Mouse (Mus musculus): ENCODE results near the gene Sys1. TPM values are rescaled to one million over a fixed set of nuclear protein-coding genes. Genes with fewer than 3 reads are reported as not detected.

Sys1 gene
- polyA plus RNA-seq, 1 experiment from 2014 or later: 65.2 TPM

DNA sequence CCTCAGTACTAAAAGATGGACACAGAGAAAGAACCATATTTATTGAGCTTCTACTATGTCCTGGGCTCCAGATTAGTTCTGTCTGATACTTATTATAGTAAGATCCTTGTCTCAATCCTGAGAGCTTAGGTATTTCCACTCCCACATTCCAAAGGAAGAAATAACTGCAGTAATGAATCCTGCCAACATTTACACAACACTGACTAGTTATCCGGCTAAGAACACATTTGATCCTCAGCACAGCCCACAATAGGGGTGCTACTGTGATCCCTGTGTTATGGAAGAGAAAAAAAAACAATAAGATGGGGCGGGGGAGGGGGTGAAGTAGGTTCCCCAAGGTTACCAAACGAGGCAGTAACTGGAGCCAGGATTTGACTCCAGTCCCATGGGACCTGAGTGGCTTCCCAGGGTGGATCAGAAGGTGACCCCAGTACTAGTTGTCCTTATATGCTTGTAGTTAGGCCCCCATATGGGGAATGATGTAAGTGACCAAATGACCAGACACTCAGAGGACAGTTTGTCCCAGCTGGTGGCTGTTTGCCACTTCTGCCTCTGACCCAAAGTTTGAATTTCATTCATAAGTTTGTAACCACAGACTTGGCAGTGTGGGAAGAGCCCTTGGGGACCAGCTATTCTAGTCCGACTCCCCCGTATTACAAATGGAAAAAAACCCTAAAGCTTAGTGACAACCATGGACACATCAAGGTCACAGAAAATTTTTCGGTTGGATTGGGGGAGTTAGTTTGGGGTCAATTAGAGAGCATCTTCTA, 1.2 kb upstream of the Sys1 start:
- H3K36me3 ChIP-seq: no peaks in the 10 kb centered on the region
- no peak overlapping the region for H3K9ac ChIP-seq
- no peaks in the 10 kb centered on the region for H3K27me3 ChIP-seq
- H3K9me3 ChIP-seq: no peaks in the 10 kb centered on the region
- no peak for ATAC-seq (ENCODE audit: low FRiP score, low read depth)
- no peak overlapping the region for H3K27ac ChIP-seq
- no peak overlapping the region for H3K4me2 ChIP-seq (replicated peaks)
- WGBS: 69% methylated on average over 6 of the region's 6 CpGs
- H3K4me3 ChIP-seq: no peak overlapping the region
- peaks cover 32% of the 10 kb centered on the region for H3K4me1 ChIP-seq

DNA sequence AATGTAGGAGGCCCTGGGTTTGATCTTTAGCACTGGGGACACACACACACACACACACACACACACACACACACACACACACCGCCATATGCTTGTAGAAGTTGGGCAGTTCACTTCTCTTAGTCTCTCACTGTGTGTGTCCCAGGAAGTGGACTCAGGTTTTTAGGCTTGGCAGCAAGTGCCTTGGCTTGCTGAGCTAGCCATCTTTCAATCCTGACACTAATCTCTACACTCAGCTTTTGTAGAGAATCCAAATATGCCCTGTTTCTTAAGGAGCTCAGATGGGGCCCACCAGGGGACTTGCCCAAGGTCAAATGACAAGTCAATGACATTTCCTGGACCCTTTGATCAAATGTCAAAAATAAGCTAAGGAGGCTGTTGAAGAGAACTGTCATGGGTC, 351 bp upstream of the Sys1 start:
- Histone ChIP-seq H3K27ac (no peak overlapping the region), H3K4me2 (replicated peaks) (peak overlapping the region; percentile 47; the same call in 1 of the 2 replicates)
- ATAC-seq (ENCODE audit: low FRiP score, low read depth): no peak

DNA sequence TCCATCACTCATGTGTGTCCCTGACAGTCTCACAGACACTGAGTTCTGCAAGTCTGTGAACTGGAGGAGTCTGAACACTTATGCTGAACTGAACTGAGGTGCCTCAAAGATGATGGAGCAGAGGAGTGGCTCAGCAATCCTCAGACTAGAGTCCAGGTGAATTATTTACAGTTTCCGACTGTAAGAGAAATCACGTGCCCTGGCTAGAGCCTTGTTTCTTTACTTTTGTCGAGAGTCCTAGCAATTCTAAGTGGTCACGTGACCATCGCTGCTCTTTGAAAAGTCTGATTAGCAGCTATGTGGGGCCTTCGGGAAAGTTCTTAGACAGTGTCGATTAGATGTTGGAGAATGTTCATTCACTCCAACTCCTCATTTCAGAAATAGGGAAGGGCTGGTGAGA, 1.2 kb downstream of the Sys1 start:
- ATAC-seq (ENCODE audit: low FRiP score, low read depth): no peak
- no peak overlapping the region for H3K4me2 ChIP-seq (replicated peaks)
- H3K9ac ChIP-seq: no peak overlapping the region
- peaks cover 31% of the 10 kb centered on the region for H3K4me1 ChIP-seq
- whole genome bisulfite sequencing: 72% methylated on average over 7 of the region's 7 CpGs
- no peak overlapping the region; the same call in 1 of the 2 replicates for H3K27ac ChIP-seq
- no peaks in the 10 kb centered on the region for H3K9me3 ChIP-seq
- H3K36me3 ChIP-seq: peaks cover under 1% of the 10 kb centered on the region; the same call in 1 of the 2 replicates
- no peaks in the 10 kb centered on the region for H3K27me3 ChIP-seq
- H3K4me3 ChIP-seq: no peak overlapping the region

More for the DNA sequence above, 351 bp upstream of the Sys1 start:
- WGBS: 78% methylated on average over 1 of the region's 1 CpGs
- Histone ChIP-seq H3K36me3 (no peaks in the 10 kb centered on the region), H3K4me1 (peaks cover 32% of the 10 kb centered on the region), H3K9me3 (no peaks in the 10 kb centered on the region), H3K27me3 (no peaks in the 10 kb centered on the region), H3K9ac (peak overlapping the region; percentile 55), H3K4me3 (no peak overlapping the region)

DNA sequence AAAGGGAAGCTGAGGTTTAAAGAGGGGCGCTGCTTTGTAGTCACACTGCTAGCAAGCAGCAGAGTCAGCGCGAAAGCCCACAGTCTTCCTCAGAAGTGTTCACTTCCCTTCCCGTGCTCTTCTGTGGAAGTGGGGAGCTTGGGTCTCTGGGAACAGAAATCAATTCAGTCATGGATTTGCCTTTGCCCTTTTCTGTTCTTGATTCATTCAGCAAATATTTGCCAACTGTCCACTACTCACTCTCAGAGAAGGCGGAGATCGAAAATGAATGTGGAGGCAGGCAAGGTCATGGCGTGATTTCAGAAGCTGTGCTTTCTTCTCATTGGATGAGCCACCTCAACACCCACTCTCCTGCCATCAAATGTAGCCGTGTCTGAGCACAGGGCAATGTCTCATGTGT, 1.8 kb downstream of the Sys1 start:
- no peak for ATAC-seq (ENCODE audit: low FRiP score, low read depth)
- Histone ChIP-seq H3K9me3 (no peaks in the 10 kb centered on the region), H3K9ac (no peak overlapping the region), H3K4me2 (replicated peaks) (no peak overlapping the region), H3K27me3 (no peaks in the 10 kb centered on the region), H3K36me3 (peaks cover 6% of the 10 kb centered on the region; the same call in 1 of the 2 replicates), H3K4me1 (peaks cover 29% of the 10 kb centered on the region), H3K27ac (no peak overlapping the region), H3K4me3 (no peak overlapping the region)
- 88% methylated on average over 8 of the region's 8 CpGs for WGBS

DNA sequence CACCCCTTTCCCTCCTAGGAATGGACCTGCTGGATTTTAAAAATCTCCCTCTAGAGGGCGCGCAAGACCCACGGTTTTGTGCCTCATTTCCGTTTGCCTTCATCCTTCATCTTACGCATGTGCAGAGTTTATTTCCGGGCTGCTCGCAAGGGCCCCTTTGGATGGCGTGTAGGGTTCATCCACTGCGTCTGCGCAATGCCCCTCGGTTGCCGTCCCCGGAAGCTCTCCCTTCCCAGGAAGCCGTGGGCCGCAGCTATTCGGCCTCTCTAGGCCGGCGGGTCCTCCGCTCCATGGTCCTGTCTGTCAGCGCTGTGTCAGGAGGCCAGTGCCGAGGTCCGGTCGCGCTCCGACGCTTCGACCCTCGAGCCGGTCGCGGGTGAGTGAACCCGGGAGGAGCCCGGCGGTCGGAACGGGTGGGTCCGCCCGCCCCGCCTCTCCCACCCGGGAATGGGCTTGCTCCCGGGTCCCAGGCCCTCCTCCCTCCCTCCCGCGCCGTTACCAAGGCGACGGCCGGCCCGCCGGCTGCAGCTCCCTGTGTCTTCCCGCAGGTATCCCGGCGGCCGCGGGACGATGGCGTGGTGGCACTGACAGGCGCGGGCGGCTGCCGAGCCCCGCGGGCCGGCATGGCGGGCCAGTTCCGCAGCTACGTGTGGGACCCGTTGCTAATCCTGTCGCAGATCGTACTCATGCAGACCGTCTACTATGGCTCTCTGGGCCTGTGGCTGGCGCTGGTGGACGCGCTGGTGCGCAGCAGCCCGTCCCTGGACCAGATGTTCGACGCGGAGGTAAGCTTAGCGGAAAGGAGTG, 4.2 kb downstream of the Sys1 start, which contains the start of gene Gm20458:
Gene Gm20458 (plus strand): TSS at position 223 of the 807 bp plus-strand sequence.
- under 1% methylated on average over 78 of the region's 79 CpGs for WGBS
- peak within 1 kb of the TSS; percentile 75 for H3K4me3 ChIP-seq

DNA sequence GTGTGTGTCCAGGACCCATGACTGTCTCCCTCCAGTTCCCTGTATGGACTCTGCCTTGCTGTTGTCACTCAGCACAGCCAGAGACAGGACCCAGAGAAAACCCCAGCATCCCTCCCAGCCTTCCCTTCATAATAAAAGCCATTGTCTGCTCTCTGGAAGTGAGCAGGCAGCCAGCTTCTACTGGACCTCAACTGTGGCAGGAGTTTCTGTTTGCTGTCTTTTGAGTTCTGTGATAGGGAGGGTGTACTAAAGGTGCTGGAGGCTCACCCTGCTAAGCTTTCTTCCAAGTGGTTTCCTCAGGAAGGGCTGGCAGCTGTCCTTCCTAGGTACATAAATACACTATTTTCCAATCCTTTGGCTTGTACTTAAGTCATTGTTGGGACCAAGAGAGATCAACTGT, 8.4 kb downstream of the Sys1 start:
- H3K4me2 ChIP-seq (replicated peaks): no peak overlapping the region
- no peaks in the 10 kb centered on the region for H3K27me3 ChIP-seq
- H3K4me3 ChIP-seq: no peak overlapping the region
- no peaks in the 10 kb centered on the region for H3K9me3 ChIP-seq
- no peak for ATAC-seq (ENCODE audit: low FRiP score, low read depth)
- no peak overlapping the region for H3K9ac ChIP-seq
- peaks cover 14% of the 10 kb centered on the region for H3K4me1 ChIP-seq
- H3K27ac ChIP-seq: no peak overlapping the region
- H3K36me3 ChIP-seq: peaks cover 52% of the 10 kb centered on the region

More for the DNA sequence above, 4.2 kb downstream of the Sys1 start, which contains the start of gene Gm20458:
- peak within 1 kb of the TSS; percentile 61; the same call in 1 of the 2 replicates for H3K27ac ChIP-seq
- peak within 1 kb of the TSS; percentile 77 for H3K9ac ChIP-seq
- H3K4me2 ChIP-seq (replicated peaks): peak within 1 kb of the TSS; percentile 86
- peaks cover 31% of the 10 kb centered on the region for H3K36me3 ChIP-seq
- peak; percentile 99 for ATAC-seq (ENCODE audit: low FRiP score, low read depth)
- H3K9me3 ChIP-seq: no peaks in the 10 kb centered on the region
- H3K27me3 ChIP-seq: no peaks in the 10 kb centered on the region
- peaks cover 23% of the 10 kb centered on the region for H3K4me1 ChIP-seq

DNA sequence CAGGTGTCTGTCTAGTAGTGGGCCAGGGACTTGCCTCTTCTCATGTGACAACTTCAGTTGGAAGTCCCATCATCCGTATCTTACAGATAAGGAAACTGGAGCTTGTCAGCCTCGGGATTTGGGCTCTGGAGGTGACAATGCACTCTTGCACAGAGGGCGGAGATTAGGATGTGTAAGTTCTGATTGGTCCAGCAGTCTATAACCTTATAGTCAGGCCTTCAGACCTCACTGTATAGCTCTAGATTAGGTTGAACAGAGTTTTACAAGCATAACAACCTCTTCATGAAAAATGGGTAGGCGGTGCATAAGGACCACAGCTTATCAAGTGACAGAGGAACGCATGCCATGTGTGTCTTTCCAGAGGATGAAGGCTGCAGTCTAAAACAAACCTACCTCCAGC, 10.0 kb downstream of the Sys1 start:
- ATAC-seq (ENCODE audit: low FRiP score, low read depth): no peak
- H3K36me3 ChIP-seq: peaks cover 54% of the 10 kb centered on the region
- WGBS: 80% methylated on average over 5 of the region's 5 CpGs
- H3K9ac ChIP-seq: no peak overlapping the region
- H3K4me2 ChIP-seq (replicated peaks): no peak overlapping the region
- no peaks in the 10 kb centered on the region for H3K9me3 ChIP-seq
- peaks cover 12% of the 10 kb centered on the region for H3K4me1 ChIP-seq
- H3K4me3 ChIP-seq: no peak overlapping the region
- no peaks in the 10 kb centered on the region for H3K27me3 ChIP-seq
- H3K27ac ChIP-seq: no peak overlapping the region

DNA sequence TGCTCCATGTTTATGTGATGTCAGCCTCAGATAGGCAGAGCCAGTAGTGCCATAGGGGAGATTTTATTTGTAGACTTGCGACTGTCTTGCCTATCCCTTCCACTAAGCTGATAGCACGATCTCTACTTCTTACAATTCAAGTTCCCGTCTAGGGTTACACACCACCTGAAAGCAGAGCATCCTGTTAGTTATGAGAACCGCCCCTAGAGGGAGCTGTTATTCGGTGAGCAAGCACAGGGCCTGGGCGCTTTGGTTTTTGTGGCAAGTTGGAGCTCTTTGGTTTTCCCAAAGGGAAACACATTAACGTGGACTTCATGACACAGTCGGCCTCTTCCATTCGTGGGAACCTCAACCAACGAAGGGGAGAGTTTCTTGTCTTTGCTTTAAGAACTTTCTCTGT, 13.5 kb downstream of the Sys1 start:
- Histone ChIP-seq H3K4me3 (no peak overlapping the region), H3K4me1 (no peaks in the 10 kb centered on the region), H3K36me3 (peaks cover 47% of the 10 kb centered on the region), H3K9me3 (no peaks in the 10 kb centered on the region), H3K4me2 (replicated peaks) (no peak overlapping the region), H3K27me3 (no peaks in the 10 kb centered on the region), H3K27ac (no peak overlapping the region), H3K9ac (no peak overlapping the region)
- no peak for ATAC-seq (ENCODE audit: low FRiP score, low read depth)
- 25% methylated on average over 10 of the region's 10 CpGs for WGBS

DNA sequence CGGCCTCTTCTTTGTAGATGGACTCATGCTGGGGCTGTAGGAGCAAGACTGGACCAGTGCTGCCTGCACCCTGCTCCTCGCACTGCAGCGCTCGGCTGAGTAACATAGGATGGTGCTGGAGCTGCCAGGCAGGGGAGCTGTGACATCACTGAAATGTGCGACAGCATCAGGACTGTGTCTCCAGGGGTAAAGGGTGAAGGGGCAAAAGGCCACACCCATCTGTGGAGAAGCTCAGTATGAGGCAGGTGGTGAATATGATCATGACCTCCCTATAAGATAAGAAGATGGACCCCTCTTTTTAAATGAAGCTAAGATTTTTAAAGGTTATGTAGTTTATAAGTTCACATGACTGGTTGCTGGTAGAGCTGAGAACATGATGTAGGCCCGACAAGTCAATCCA, 16.9 kb downstream of the Sys1 start, which contains the start of gene Trp53tg5:
Gene Trp53tg5 (minus strand): TSS at position 101 of the 400 bp plus-strand sequence.
- Histone ChIP-seq H3K27ac (no peak within 1 kb of the TSS), H3K4me1 (no peaks in the 10 kb centered on the region), H3K27me3 (no peaks in the 10 kb centered on the region), H3K9me3 (no peaks in the 10 kb centered on the region), H3K36me3 (peaks cover 24% of the 10 kb centered on the region), H3K4me3 (no peak within 1 kb of the TSS), H3K9ac (no peak within 1 kb of the TSS), H3K4me2 (replicated peaks) (no peak within 1 kb of the TSS)
- WGBS: 86% methylated on average over 6 of the region's 6 CpGs
- no peak for ATAC-seq (ENCODE audit: low FRiP score, low read depth)

DNA sequence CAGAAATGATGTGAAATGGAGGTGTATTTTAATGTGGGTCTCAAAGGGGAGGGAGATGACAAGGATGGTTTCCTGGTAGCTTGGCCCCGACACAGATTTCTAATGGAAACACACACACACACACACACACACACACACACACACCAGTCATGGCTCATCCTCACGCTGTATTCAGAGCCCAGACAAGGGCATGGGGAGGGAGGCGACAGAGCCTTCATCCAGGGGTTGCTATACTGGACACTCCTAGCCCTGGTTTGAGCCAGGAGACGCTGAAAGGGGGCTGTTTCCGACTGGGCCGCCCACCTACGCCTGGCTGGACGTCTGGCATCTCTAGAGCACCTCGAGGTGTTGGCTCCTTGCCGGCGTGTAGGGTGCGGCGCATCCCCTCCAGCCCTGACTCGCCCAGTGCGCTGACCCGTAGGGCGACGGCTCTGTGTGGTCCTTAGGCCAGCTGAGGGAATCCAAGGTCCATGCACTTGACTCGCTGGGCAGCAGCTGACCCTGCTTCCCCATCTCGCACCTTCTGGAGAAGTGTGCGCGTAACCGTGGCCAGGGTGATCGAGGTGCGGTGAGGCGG, 29.0 kb downstream of the Sys1 start, which contains the start of gene Dbndd2:
Gene Dbndd2 (plus strand): TSS at position 426 of the 577 bp plus-strand sequence.
- peaks cover 53% of the 10 kb centered on the region for H3K27me3 ChIP-seq
- no peaks in the 10 kb centered on the region for H3K9me3 ChIP-seq
- peak within 1 kb of the TSS; percentile 100 for H3K4me2 ChIP-seq (replicated peaks)
- WGBS: under 1% methylated on average over 25 of the region's 26 CpGs
- peak within 1 kb of the TSS; percentile 78 for H3K9ac ChIP-seq
- H3K27ac ChIP-seq: no peak within 1 kb of the TSS
- H3K36me3 ChIP-seq: peaks cover 5% of the 10 kb centered on the region
- H3K4me3 ChIP-seq: peak within 1 kb of the TSS; percentile 75
- peaks cover 15% of the 10 kb centered on the region for H3K4me1 ChIP-seq
- ATAC-seq (ENCODE audit: low FRiP score, low read depth): 0 out of 2 replicates have a peak, but pooled peaks have one; percentile 26

DNA sequence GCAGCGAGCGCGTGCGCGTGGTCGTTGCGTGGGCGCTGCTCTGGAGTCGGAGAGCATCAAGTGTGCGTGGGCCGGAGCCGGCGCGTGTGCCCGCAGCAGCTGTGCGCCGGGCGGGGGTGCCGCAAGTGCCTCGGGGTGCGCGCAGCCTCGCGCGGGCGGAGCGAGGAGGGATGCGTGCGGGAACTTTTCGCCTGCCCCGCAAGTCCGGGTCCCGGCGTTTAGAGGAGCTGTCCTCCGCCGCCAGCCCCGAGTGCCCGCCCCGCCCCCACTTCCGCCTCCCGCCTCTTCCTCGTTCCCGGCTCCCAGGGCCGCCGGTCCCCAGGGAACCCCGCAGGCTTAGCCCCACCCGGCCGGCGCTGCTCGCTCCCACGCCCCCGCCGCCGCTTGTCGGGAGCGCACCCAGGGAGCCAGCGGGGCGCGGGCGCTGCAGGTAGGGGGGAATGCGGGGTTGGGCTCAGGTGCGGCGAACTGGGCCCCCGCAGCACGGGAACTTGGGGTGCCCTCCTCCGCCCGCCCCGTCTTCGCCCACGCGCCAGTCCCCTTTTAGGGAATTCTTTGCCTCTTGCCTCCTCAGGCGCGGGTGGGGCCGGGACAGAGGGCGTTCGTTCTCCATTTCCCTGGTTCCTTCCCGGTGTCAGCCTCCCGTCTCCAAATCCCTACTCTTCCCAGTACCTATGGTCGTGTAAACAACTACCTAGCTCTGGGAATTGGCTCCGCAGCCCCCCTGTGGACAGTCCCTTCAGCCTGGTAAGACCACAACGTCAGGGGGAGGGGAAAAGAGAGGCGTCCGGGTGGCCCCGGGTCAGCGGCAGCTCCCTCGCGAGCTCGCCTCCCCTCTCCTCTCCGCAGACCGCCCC, 29.7 kb downstream of the Sys1 start:
- Histone ChIP-seq H3K9ac (peak overlapping the region; percentile 78), H3K36me3 (peaks cover 5% of the 10 kb centered on the region), H3K27ac (no peak overlapping the region), H3K4me1 (peaks cover 15% of the 10 kb centered on the region), H3K27me3 (peaks cover 53% of the 10 kb centered on the region), H3K4me2 (replicated peaks) (peak overlapping the region; percentile 100), H3K4me3 (peak overlapping the region; percentile 75), H3K9me3 (no peaks in the 10 kb centered on the region)
- WGBS: under 1% methylated on average over 86 of the region's 90 CpGs
- peak; percentile 34; the same call in 1 of the 2 replicates for ATAC-seq (ENCODE audit: low FRiP score, low read depth)

All from limb, embryonic 13.5 days (tissue).